Mouse (Mus musculus) heart, postnatal 25 days (tissue): ENCODE measurements around the gene Ifnb1. TPM values are rescaled to one million over a fixed set of nuclear protein-coding genes. Genes with fewer than 3 reads are reported as not detected.
"Not testable (repeated sequence)": the region's sequence is repeated elsewhere in the genome, so short reads cannot be mapped to it uniquely, and the experiment has no call there.

Experiments used
- DNase-seq: peaks from one replicate; pipeline ENCODE4 v3.0.0; 2022; ENCODE audit warnings: low spot score
- intact Hi-C: fragments of 180-260 bp; cut with DNase I; formaldehyde crosslinking; loops from one replicate; pipeline ENCODE4 v1.15.1; 2025
- total RNA-seq, 2 experiments: library from RNA; stranded (reverse); gene quantifications; 2 replicates each; pipeline ENCODE4 v1.2.3; 2021

The Ifnb1 gene
- total RNA-seq: not detected

GRCm38 (mm10) chr4:88522674-88523073, at the start of gene Ifnb1:
Gene Ifnb1 (minus strand): TSS chr4:88522774.
- intact Hi-C loops: loop anchor here (2.0 kb wide), 1 partner anchor 22 kb away; no protein-coding TSS in a partner anchor
- no peak for DNase-seq

GRCm38 (mm10) chr4:88571698-88572097, 49.1 kb upstream of the Ifnb1 start, which contains the start of gene Ifna14:
Gene Ifna14 (minus strand): TSS chr4:88571798.
- intact Hi-C loops: no loop called here
- DNase-seq: no peak

GRCm38 (mm10) chr4:88561791-88562190, 39.2 kb upstream of the Ifnb1 start:
- DNase-seq: no peak
- intact Hi-C loops: no loop called here

DNA sequence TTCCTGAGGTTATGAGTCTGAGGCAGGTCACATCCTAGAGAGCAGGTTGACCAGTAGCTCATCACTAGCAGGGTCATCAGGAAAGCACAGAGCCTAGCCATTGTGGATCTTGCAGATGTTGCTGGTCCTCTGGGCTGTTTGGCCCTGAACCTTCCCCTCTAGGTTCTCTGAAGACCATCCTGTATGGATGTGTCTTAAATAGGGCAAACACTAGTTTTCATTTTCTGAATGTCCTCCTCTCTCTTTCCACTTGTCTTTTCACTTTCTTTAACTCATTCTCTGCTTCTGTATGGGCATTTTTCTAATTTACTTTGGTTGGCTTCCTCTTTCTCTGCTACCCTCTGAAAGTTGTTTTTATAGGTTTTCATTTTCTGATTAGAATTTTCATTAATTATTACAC, 35.6 kb upstream of the Ifnb1 start, which contains the start of gene Ifna15:
Gene Ifna15 (minus strand): TSS at position 101 of the 400 bp plus-strand sequence.
- intact Hi-C loops, DNase-seq: not testable (repeated sequence)

DNA sequence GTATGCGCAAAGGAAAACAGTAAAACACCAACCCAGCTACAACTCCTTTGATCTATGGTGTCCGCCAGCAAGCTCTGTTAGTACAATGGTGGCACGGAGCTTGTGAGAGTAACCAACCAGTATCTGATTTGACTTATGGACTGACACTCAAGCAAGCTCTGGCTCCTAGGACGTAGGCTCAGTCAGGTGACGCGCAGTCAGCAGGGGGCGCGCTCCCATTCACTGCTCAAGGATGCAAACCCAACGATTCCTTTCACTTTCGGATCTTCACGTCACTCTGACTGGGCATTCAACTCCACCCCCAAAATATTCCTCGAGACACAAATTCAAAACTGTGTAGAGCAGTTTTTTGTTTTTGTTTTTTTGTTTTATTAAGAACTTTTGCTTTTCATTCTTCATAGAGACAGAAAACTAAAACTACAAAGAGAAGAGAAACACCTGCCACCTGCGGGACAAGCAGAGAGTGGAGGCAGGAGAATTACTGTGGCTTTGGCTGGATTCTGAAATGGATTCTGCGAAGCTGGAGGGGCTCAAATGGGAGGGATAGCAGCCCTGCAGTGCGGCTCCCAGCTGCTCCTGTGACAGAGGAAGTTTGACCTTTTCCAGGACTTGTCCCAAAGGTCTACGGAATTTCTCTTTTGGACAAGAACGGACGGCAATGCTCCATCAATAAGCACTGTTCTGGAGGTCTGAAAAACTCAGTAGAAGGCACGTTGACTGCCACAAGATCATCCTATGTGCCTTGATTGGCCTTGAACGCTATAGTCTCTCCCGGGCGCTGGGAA, 27.8 kb upstream of the Ifnb1 start:
- intact Hi-C loops: no loop called here

GRCm38 (mm10) chr4:88547986-88548385, 25.4 kb upstream of the Ifnb1 start:
- no peak for DNase-seq
- intact Hi-C loops: loop anchor here (10.0 kb wide), 1 partner anchor 763 kb away; no protein-coding TSS in a partner anchor

More for the DNA sequence above, 27.8 kb upstream of the Ifnb1 start:
- peak; percentile 54 for DNase-seq

DNA sequence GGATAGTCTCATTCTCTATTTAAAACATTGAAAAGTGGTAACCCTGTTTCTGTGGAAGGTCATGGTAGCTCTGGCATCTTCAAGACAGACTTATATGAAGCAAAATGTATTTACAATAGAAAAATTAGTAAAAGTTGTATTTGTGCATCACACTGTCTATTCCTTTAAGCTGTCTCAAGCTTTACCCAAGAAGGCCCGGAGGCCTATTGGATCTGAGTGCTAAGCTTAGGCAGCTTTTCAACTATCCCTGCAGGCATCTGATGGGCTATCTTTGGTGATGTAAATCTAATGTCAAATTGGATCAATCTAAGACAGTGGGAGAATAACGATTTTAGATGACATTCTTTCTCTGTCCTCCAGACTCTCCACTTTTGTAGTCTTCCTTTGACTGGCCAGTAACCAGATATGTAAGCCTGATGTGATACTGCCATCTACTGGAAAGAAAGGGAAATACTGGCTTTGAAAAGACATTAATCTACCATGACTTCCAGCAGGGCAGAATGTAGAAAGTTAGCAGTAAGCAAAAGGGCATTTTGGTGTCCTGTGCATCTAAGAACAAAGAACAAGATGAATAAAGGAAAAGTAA, 21.2 kb upstream of the Ifnb1 start:
- intact Hi-C loops: loop anchor here (2.0 to 10.0 kb wide), 7 partner anchors 21 to 1176 kb away; partner anchors contain the start of genes Hacd4 and Ifnb1
- DNase-seq: no peak

GRCm38 (mm10) chr4:88537328-88537727, 14.8 kb upstream of the Ifnb1 start:
- peak; percentile 31 for DNase-seq
- intact Hi-C loops: no loop called here

GRCm38 (mm10) chr4:88536640-88537039, 14.1 kb upstream of the Ifnb1 start:
- intact Hi-C loops: no loop called here
- no peak for DNase-seq

- DNase-seq: no peak
- intact Hi-C loops: no loop called here
These were observed 13.2 kb upstream of the Ifnb1 start for GRCm38 (mm10) chr4:88535742-88536141.

DNA sequence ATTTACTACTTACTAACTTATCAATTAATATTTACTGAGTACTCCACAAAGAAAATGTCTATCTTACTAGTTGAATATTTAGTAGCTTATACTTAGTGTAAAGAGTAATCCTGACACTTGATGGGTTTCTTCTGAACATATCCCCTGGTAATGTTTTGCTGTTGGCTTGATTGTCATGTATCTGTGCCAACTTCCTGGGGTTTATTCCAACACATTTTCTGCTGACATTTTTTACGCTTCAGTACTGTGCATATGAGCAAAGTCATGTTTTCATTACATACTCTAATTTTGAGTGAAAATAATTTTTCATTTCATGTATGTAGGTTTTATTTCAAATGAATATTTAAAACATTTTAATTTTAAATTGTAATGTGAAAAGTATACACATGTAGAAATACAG, 12.3 kb upstream of the Ifnb1 start:
- intact Hi-C loops: no loop called here
- DNase-seq: no peak

DNA sequence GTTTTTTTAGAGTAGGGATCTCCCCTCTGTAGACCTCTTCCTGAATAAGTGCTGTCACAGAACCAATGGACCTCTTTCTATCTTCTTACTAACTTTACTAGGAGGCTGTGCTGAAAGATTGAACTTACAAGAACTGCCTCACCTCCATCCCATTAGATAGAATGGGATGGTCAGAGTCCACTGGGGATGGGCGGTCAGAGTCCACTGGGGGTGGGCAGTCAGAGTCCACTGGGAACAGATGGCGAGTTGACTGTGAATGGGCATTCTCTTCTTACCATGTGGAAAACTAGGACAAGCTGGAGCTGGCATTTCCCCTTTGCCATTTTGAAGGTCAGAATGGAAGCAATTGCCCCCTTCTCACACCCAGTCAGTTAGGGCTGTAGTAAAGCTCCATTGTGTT, 10.9 kb upstream of the Ifnb1 start:
- intact Hi-C loops: no loop called here
- no peak for DNase-seq

- intact Hi-C loops: no loop called here
- DNase-seq: no peak
These were observed 8.3 kb upstream of the Ifnb1 start for GRCm38 (mm10) chr4:88530892-88531291.

GRCm38 (mm10) chr4:88530271-88530670, 7.7 kb upstream of the Ifnb1 start:
- intact Hi-C loops: no loop called here
- no peak for DNase-seq

DNA sequence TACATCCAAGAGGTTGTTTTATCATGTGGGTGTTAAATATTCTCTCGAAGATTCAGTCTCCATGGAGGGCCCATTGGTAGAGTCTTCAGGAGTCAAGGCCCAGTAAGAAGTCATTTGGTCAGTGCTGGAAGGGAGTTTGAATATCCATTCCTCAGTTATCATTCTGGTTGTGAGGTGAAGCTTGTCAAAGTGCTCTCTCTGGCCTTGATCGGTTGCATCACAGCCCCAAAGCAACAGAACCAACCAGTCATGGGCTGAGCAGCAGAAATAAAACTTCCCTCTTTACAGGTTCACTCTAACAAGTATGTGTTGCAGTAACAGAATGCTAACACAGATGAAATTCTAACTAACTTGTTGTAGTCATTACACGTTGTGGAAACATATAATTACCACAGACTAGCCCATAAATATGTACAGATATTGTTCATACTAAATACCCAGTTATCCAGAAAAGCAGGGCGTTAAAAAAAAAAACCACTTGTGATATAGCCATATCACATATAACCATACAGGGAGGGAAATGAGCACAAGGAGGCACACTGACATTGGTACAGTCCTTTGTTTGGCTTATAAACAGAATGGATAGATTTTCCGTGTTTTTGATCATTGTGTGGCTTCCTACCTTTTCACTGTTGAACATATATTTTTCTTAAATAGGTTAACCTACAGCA, 3.9 kb upstream of the Ifnb1 start:
- DNase-seq: no peak
- intact Hi-C loops: no loop called here

- DNase-seq: no peak
These were observed 2.8 kb upstream of the Ifnb1 start for GRCm38 (mm10) chr4:88525393-88525792.

DNA sequence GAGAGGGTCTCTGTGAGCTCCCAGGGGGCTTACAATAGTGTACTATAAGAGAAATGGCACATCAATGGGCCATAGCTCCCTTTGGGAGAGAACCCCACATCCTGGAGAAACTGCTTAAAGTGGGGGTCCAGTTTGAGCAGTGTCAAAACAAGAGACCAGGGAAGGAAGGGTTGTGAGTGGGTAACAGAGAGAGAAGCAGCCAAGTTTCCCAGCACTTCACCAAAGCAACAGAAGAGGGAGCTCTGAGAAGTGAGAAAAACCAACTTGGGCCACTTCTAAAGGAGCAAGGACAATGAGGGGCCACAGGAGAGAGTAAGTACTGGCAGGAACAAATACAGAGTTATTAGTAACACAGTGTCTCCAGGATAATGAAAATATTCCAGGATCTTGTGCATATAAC, 667 bp upstream of the Ifnb1 start:
- no peak for DNase-seq
- intact Hi-C loops: loop anchor here (2.0 kb wide), 1 partner anchor 22 kb away; no protein-coding TSS in a partner anchor

More at GRCm38 (mm10) chr4:88525393-88525792, 2.8 kb upstream of the Ifnb1 start:
- intact Hi-C loops: no loop called here

- intact Hi-C loops: no loop called here
- no peak for DNase-seq
These were observed 4.6 kb downstream of the Ifnb1 start for GRCm38 (mm10) chr4:88517957-88518356.

DNA sequence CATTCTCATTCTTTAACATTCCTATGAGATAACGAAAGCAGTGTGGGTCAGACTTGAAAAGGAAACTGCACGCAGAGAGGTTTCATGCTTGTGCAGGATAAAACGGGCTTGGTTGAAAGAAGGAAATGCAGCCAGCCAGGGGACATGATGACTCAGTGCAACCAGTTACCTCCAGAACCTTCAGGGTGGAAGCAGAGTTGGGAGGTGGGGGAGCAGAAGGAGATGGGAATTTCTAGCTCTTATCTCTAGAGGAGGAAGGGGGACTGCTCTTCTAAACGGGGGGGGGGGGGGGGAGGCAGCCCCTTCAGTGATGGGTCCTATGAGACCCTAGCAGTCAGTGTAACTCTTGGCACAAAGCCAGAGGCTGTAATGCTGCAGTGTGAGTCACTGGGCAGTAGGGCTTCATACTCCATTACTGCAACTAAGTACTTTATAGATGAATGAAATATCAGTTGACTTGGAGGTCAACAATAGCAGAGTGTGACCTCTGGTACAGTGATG, 6.8 kb downstream of the Ifnb1 start:
- intact Hi-C loops: loop anchor here (2.0 kb wide), 1 partner anchor 77 kb away; the partner anchor contains the start of gene Hacd4
- DNase-seq: peak; percentile 36

- intact Hi-C loops: loop anchor here (2.0 kb wide), 1 partner anchor 76 kb away; the partner anchor contains the start of gene Hacd4
- no peak for DNase-seq
These were observed 7.3 kb downstream of the Ifnb1 start for GRCm38 (mm10) chr4:88515250-88515649.
